Mouse (Mus musculus) bone marrow, adult 2 months (tissue): ENCODE data around the gene Tbc1d25.

Experiments
- CTCF ChIP-seq: fragments of 200-500 bp; IDR thresholded peaks from 2 replicates; pipeline ENCODE4 v1.5.1; 2011; ENCODE audit warnings: low read length, control low read depth; ENCODE audit not compliant: control insufficient read depth, insufficient read depth
- POLR2A ChIP-seq: fragments of 200-500 bp; IDR thresholded peaks from 2 replicates; pipeline ENCODE4 v1.6.1; 2011; ENCODE audit warnings: low read depth, mild to moderate bottlenecking, control low read depth, low read length, borderline replicate concordance; ENCODE audit not compliant: control insufficient read depth

DNA sequence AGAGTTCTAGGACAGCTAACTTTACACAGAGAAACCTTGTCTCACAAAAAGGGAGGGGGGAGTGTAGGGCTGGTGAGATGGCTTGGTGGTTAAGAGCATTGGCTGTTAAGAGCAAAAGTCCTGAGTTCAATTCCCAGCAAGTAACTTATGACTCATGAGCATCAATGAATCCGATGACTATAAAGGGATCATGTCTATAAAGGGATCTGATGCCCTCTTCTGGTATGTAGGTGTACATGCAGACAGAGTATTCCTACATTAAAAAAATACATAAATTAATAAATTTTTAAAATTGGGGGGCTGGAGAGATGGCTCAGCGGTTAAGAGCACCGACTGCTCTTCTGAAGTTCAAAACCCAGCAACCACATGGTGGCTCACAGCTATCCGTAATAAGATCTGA lies 60.7 kb downstream of the Tbc1d25 start:
- TF ChIP-seq POLR2A (no peak), CTCF (no peak)
